Mouse (Mus musculus): ENCODE measurements around the gene Msmb.
"Not testable (repeated sequence)": the region's sequence is repeated elsewhere in the genome, so short reads cannot be mapped to it uniquely, and the experiment has no call there.

The Msmb gene

DNA sequence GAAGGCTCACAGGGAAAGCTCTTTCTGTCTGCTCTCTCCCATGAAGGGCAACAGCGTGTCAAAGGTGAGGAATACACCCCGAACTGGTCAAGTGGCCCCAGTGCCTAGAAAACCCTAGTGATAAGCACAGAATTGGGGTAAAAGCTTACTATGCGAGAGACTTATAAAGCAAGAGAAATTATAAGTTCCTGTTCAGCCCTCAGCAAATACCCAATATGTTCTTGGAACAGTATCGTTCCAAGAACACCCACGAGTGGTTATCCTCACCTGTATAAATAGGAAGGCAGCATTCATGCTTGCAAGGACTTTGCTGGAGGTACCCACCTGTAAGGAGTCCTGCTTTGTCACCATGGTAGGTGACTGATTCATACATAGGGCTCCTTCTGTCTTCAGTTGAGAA, at the start of gene Msmb:
TSS of gene Msmb (plus strand) at position 301 of the 400 bp plus-strand sequence.
- no peak for DNase-seq (ENCODE audit: extremely low read depth, low read depth)

DNA sequence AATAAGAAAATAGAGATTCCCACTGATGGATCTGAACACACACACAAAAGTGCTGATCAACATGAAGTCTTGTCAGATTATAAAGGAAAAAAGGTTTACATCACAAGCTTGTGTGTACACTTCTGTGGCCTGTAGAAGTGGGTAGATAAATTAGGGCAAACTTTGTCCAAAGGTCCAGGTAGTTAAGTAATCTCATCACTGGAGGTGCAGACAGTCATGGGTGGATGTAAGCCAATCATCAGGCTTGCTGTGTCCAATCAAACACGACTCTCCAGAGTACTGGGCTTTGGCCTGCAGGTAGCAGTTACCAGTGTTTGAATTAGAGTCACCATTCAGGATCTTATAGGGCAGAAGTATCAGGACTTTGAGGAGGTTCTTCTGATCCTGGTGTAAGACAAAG, 48.8 kb upstream of the Msmb start:
- DNase-seq (ENCODE audit: extremely low read depth, low read depth) = no peak

DNA sequence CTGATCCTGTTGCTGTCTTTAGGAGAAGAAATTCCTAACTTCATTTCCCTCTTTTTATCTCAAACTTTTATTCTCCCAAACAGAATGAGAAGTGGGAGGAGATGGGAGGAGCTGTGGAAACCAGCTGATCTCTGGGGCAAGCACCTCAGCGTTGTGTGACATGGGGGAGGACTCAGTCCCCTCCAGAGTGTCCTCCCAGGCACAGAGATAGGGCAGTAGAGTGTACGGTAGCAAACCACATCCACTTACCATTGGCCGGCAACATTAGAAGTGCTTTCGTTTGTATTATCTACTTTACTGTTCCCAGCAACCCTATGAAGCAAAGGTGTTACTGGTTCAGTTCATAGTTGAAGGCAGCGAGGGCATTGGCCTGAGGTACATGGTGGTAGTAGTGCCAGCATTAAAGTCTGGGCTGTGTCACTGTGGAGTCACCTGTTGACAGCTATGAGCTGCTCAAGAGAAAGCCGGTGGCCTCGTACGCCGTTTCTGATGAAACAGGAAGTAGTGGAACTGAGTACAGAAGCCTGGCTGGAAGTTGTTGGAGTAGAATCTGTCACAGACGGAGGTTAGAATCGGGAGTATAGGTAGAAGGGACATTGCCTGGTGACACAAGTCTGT, 48.2 kb upstream of the Msmb start:
- DNase-seq (ENCODE audit: extremely low read depth, low read depth) = no peak

DNA sequence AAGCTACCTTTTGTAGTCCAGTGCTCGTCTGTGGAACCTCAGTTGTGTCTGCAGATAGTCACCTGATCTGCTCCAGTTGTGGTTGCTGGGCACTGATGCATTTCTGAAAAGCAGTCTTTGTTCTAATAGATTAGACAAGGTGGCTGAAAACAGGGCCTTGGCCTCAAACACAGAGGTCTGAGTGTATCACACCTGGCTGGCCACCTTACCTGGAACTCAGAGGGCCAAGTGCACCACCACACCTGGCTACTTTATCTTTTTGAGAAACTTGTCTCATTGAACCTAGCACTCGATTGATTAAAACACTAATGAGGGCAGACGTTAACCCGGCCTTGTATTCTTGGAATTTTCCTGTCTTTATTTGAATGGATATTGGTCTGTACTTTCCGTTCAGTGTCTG, 46.2 kb upstream of the Msmb start:
- DNase-seq (ENCODE audit: extremely low read depth, low read depth) = no peak

DNA sequence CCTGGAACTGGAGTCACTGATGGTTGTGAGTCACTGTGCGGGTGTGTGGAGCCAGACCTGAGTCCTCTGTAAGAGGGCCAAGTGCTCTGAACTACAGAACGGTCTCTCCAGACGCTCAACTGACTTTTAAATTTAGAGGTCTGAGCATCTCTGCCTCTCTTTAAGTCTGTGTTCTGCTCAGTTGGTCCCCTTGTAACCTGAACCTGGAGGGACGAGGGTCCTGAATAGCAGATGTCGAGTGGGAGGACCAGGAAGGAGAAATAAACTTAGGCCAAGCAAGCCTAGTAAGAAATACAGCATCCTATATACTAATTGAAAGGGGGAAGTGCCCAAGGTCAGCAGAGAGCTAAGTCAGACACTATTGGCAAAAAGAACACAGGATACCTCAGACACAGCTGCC, 45.1 kb upstream of the Msmb start:
- no peak for DNase-seq (ENCODE audit: extremely low read depth, low read depth)

DNA sequence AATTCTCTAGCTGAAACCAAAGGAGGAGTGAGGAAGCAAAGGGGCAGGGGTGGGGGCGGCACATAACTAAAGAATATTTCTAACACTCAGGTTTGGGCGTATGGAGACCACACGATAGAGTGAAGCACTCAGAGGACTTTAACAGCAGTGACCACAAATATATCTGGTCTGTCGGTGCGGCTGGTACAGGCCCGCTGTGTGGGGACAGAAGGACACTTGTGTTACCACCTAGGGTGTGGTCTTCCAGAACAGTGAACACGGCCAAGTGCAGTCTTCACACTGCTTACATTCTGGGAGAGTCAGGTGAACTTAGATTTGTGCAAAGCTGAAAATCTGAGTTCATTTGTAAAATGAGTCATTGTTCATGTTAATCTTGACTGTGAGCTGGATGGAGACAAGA, 44.1 kb upstream of the Msmb start:
- DNase-seq (ENCODE audit: extremely low read depth, low read depth) = no peak

DNA sequence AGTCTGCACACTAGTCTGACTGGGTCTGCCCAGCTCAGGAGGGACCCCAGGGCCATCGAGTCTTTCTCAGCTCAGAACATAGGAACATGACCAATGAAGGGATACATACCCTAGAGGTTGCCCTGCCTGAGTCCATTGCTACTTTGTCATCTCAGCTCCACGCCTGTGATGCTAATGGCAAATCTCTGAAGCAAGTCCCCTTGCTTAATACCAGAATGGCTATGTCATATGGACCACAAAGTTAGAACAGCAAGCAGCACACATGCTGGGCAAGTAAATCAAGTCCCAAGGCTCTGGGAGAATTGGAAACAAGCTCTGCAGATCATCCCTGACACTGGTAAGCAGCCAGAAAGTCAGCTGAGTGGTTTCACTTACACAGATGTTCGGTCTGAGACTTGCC, 42.9 kb upstream of the Msmb start:
- no peak for DNase-seq (ENCODE audit: extremely low read depth, low read depth)

DNA sequence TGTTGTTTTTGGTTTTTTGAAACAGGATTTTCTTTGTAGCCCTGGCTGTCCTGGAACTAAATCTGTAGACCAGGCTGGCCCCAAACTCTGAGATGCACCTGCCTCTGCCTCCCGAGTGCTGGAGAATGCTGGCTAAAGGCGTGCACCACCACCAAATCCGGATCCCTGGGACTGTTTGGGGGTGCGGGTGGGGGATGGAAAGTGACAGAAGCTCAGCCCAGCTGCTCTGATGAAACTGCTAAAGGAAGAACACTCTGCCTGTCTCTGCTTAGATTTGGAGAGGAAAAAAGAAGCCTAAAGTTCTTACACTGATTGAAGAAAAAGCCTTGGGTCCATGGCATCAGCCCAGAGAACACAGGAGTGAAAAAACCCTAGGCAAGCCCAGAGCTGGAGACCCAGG, 38.3 kb upstream of the Msmb start:
- no peak for DNase-seq (ENCODE audit: extremely low read depth, low read depth)

DNA sequence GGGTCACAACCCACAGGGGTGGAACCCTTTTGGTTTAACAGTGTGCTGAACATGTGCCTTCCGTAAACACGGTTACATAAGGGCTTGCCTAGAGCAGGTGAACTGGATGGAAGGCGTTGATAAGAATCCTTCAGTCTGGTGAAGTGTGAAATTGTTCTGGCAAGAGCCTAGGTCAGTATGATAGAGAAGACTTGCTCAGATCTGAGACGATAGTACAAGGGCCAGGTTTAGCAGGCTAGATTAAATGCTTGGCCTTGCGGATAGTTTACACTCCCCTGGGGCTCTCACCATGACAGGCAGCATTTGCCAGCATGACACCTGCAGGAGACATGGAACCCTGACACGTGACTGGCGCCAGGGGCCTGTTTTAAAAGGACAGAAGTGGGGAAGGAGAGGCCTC, 36.2 kb upstream of the Msmb start:
- DNase-seq (ENCODE audit: extremely low read depth, low read depth) = no peak

DNA sequence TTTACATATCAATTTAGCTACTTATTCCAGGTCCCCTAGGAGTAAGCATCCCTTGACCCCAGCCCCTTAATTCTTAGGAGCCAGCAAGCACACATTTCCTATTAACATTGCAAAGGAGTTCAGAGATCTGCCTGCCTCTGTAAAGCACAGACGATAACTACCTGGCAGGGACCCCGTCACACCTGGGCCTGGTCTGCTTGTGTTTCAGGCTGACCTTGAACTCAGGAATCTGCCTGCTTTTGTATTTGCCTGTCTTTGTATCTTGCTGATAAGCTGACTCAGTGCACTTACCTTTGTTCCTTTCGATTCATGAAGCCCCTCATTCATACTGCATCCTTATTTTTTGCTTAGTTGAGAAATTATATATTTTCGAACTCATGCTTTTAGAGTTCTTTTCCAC, 34.9 kb upstream of the Msmb start:
- DNase-seq (ENCODE audit: extremely low read depth, low read depth) = no peak

DNA sequence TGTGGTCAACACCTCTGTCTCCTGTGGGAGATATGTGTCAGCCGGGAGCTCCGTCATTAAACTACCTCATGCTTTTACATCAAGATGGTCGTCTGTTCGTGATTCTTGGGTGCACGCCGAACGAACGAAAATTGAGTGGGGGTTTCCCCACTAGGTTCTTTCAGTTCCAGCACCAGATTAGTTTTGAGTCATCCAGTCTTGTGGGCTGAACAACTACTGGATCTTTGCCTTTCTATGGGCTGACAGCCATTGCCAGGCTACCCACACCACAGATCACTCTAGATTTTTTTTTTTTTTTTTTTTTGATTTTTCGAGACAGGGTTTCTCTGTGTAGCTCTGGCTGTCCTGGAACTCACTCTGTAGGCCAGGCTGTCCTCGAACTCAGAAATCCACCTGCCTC, 29.7 kb upstream of the Msmb start:
- DNase-seq (ENCODE audit: extremely low read depth, low read depth) = not testable (repeated sequence)

DNA sequence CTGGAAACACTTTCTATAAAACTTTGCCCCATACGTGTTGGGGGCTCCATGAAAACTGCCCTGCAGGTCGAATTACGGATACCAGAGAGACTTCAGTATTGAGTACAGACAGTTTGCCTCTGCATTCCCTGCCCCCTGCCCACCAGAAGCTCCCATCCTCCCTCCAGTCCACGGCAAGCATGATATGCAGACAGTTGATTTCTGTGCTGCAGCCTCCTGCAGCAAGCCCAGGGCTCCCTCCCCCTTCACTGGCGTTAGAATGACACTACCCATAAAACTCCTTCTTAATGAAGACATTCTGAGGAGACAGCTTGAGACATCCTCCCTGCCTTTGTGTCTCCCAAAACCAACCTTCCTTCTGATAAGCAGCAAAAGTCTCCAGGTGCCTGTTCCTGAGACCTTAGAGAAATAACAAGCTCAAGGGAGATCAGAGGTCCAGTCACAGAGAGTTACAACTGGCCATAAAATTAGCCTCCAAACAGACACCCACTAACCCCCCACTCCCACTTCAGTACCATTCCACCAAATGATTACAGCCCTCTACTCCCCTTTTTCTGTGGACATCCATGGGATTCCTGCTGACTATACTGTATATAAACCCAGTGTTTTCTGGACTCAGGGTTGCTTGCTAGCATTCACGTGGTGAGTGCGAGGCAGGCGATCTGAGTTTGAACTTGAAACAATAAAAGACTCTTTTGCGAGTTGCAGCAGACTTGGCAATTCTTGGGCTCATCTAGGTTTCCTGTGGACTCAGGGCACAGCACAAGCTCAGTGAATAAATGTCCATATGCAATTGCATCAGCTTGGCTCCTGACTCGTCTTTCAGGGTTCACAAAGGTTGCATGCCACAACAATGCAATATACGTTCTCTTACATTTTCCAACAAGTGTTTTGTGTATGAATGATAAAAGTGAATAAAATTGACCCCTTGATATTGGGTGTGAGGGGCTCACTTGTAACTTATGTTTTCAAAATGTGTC, 20.6 kb upstream of the Msmb start:
- DNase-seq (ENCODE audit: extremely low read depth, low read depth) = no peak

DNA sequence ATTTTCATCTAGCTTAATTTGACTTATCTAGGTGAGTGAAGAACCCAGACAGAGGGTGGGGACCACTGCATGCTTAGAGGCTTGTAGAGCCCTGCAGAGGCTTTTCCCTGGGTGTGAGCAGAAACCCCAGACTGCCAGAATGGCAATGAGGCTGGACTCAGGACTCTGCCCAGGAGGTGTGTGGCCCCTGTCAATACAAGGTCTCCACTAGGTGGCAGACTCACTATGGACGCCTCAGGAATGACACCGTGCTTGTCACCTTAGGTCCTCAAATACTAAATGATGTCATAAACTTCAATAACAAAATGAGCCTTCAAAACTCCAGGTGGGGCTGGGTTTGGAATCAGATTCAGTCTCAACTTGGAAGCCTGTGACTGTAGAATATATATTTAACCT, 19.9 kb upstream of the Msmb start:
- peak; percentile 26 for DNase-seq (ENCODE audit: extremely low read depth, low read depth)

DNA sequence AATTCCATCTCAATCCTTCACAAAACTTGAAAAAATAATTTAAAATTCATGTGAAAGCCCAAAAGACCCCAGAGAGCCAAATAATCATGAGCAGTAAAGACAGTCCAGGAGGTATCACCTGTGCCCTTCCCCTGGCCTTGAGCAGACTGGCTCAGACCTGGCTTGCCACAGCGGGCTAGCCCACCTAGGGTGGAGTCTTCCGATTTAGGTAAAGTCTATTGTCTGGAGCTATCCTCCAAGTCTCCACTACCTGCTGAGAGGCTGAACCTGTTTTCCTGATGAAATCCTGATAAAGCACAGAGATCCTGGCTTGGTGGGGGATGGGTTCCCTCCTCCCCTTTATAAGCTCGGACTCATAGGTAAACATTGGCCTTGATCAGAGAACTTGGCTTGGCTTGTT, 17.6 kb upstream of the Msmb start:
- DNase-seq (ENCODE audit: extremely low read depth, low read depth) = no peak

DNA sequence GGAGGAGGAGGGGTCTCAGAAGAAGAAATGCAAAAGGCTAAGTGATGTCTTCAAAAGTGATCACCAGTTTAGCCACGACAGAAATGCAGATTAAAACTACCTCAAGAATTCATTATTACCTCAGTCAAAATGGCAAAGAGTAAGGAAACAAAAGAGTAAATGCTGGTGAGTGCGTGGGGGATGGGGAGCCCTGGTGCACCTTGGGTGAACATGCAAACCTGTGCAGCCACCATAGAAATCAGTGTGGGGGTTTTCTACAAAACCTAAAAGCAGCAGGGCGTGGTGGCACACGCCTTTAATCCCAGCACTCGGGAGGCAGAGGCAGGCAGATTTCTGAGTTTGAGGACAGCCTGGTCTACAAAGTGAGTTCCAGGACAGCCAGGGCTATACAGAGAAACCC, 16.6 kb upstream of the Msmb start:
- not testable (repeated sequence) for DNase-seq (ENCODE audit: extremely low read depth, low read depth)

DNA sequence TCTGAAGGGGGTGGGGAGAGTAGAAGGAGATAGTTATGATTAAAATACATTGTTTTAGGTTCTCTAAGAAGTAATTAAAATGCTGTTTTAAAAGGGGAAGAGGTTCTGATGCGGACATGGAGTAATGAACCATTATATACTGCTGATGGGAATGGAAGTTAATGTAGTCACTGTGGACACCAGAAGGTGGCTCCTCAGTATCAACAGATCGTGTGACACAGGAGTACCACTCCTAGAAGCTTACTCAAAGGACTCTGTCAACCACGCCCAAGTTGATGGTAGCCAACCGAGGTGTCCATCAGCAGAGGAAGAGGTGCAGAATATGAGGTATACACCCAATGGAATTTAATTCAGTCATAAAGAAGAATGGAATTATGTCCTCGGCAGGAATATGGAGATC, 13.4 kb upstream of the Msmb start:
- no peak for DNase-seq (ENCODE audit: extremely low read depth, low read depth)

DNA sequence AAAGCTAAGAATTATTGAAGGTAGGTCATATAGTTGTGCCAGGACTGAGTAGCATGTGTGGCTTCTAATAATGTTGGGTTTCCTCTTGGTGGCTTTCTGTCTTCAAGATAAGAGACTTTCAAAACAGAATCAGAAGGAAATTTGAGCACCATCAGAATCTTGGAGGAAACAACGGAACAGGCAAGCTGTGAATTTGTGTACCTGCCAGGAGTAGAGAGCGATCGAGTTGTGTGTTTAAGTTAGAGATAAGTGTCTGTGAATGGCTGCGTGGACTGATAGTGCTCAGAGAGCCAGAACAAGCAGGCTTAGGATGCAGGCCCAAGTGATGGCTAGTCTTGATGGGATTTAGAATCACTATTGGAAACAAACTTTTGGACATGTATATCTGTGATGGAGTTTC, 10.0 kb upstream of the Msmb start:
- peak; percentile 83 for DNase-seq (ENCODE audit: extremely low read depth, low read depth)

DNA sequence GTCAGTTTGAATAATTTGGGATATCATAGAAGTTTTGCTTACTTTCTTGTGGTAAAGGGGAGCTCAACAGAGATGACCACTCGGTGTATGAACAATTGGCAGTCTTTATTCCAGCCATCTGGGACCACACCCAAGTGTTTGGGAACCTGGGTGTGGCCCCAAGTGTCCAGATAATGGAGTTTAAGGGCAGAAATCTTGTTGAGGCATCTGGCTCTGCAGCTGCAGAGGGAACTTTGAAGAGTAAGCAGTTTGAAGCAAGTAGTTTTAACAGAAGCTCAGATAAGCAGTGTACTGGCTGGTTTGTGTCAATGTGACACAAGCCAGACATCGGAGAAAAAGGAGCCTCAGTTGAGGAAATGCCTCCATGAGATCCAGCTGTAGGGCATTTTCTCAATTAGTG, 7.5 kb upstream of the Msmb start:
- peak; percentile 35 for DNase-seq (ENCODE audit: extremely low read depth, low read depth)

DNA sequence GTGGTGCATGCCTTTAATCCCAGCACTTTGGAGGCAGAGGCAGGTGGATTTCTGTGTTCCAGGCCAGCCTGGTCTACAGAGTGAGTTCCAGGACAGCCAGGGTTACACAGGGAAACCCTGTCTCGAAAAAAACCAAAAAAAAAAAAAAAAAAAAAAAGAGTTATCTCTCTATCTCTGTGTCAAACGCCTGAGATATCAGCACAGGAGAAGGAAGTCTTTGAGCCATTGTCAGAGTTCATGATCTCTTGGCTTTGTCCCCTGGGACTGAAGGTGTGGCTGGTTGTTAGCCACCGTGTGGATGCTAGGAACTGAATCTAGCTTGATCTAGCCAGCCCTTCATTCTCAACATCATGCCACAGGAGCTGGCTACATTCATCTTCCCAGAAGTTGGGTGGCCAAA, 5.4 kb upstream of the Msmb start:
- not testable (repeated sequence) for DNase-seq (ENCODE audit: extremely low read depth, low read depth)

DNA sequence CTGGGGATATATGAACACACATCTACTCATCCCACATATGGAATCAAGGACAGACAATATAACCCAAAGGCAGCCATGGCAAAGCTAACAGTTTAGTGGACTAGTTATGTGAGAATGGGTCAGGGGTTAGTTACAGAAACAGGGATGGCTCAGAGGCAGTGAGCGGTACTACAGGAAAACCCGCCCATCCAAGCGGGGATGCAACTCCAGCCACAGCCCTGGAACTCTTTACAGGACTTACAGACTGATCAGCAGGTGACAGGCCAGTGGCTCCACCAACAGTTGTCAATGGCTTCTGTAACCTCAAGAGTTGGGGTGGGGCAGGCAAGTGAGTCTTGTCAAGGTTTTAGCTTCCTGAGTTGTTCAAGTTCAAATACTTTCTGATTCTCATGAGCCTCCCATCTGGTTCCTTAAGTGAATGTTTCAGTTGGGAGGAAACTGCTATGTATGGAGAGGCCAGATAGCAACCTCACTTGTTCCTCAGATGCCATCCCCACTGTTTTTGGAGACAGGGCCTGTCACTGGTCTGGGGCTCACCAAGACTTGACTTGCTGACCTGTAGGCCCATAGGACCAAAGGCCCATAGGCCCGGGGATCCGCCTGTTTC, 1.4 kb upstream of the Msmb start:
- DNase-seq (ENCODE audit: extremely low read depth, low read depth) = peak; percentile 54

DNA sequence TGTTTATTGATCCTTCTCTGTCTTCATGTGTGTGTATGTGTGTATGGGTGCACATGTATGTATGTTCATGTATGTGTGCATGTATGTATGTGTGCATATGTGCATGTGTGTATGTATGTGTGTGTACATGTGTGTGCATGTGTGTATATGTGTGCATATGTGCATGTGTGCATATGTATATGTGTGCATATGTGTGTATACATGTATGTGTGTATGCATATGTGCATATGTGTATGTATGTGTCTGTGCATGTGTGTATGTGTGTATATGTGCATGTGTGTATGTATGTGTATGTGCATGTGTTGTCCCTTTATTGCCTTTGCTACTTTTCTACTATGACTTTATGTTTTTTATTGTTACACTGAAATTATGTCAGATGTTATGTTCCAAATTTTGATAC, 2.9 kb downstream of the Msmb start:
- DNase-seq (ENCODE audit: extremely low read depth, low read depth) = no peak

DNA sequence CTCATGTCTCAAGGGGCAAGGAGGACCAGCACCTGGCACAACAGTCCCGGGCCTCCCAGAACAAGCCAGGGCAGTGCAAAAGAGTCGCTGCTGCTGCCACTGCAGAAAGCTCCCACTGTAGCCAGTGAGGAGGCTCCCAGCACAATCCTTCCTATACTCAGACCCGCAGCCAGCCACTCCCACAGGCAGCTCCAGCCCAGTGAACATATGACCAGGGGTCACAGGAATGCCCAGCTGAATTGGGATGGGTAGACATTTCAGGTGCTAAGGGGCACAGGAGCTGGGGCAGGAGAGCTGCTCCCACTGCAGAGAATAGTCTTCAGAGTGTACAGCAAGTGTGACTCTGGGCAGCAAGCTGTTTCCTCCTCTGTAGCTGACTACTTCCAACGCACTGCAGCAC, 3.6 kb downstream of the Msmb start:
- DNase-seq (ENCODE audit: extremely low read depth, low read depth) = no peak

Data from MEL-GATA-1-ER (cell line).